Mouse (Mus musculus): Measurements from ENCODE around the gene Spns1. TPM values are rescaled to one million over a fixed set of nuclear protein-coding genes. Genes with fewer than 3 reads are reported as not detected.

Spns1 gene
- polyA plus RNA-seq, 1 experiment from 2014 or later: 77.9 TPM

DNA sequence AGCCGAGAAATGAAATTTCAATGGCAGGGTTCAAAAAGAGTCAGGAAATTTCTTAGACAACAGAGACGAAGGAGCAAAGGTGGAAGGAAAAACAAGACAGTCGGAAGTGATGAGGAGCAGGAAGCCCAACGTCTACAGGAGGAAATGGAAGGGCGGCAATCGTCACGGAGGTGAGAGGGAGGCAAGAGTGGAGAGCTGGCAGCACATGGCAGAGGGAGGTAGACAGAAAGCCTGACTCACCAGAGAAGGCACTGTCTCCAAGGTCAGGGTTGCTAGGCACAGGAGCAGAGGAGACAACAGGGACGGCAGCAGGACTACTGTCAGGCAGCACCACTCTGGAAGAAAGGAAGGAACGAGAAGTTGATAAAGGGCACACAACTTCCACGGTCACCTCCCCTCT, 9.6 kb downstream of the Spns1 start:
- WGBS: 95% methylated on average over 10 of the region's 10 CpGs
- H3K36me3 ChIP-seq: peaks cover 62% of the 10 kb centered on the region
- no peak for ATAC-seq

DNA sequence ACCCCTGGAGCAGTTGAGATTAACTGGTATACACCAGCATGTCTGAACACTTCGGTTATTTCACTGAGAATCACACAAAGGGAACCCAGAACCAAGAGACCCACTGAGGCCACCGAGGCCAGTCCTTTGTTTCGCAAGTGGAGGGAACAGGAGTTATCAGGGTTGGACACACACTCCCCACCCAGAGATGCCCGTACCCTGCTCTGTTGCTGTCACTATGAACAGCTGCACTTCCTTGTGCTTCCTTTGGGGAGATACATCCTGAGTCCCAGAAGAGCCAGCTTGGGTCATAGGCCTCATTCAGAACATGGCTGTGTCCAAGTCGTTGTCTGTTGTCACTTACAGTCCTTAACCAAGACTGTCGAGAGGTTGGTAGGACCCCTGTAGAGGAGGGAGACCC, 14.2 kb downstream of the Spns1 start:
- no peak overlapping the region for H3K9ac ChIP-seq (replicated peaks)
- peaks cover 17% of the 10 kb centered on the region for H3K36me3 ChIP-seq
- no peak overlapping the region for H3K4me3 ChIP-seq (replicated peaks)
- H3K4me1 ChIP-seq (replicated peaks): no peaks in the 10 kb centered on the region
- no peak overlapping the region for H3K4me2 ChIP-seq (replicated peaks)
- H3K9me3 ChIP-seq: no peaks in the 10 kb centered on the region
- no peaks in the 10 kb centered on the region for H3K27me3 ChIP-seq
- H3K27ac ChIP-seq: no peak overlapping the region
- ATAC-seq: no peak
- WGBS: 86% methylated on average over 6 of the region's 6 CpGs

More for the DNA sequence above, 9.6 kb downstream of the Spns1 start:
- H3K4me2 ChIP-seq (replicated peaks): no peak overlapping the region
- H3K27ac ChIP-seq: no peak overlapping the region
- H3K4me1 ChIP-seq (replicated peaks): no peaks in the 10 kb centered on the region
- H3K27me3 ChIP-seq: no peaks in the 10 kb centered on the region
- no peak overlapping the region for H3K4me3 ChIP-seq (replicated peaks)
- H3K9ac ChIP-seq (replicated peaks): no peak overlapping the region
- no peaks in the 10 kb centered on the region for H3K9me3 ChIP-seq

DNA sequence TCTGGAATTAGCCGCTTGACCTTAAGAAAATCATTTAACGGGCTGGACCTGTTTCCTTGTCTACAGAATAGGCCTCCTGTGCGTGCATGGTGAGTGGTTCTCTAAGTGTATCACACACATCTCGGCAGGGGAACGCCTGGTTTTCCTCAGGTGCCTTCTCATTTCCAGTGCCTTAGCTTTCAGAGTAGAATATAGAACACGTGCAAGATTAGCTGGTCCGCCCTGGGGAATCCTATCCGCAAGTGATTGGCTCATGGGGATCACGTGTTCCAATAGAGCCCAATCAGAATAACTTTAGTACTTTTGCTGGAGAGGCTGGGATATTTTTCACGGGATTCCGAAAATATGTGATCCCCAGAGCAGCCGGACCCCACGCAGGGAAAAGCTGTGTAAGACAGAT, 18.2 kb downstream of the Spns1 start:
- no peak overlapping the region for H3K27ac ChIP-seq
- peaks cover 13% of the 10 kb centered on the region for H3K4me1 ChIP-seq (replicated peaks)
- no peak overlapping the region for H3K9ac ChIP-seq (replicated peaks)
- no peaks in the 10 kb centered on the region for H3K9me3 ChIP-seq
- no peaks in the 10 kb centered on the region for H3K27me3 ChIP-seq
- WGBS: 77% methylated on average over 13 of the region's 13 CpGs
- ATAC-seq: no peak
- H3K36me3 ChIP-seq: peaks cover 4% of the 10 kb centered on the region; the same call in 1 of the 2 replicates
- no peak overlapping the region for H3K4me3 ChIP-seq (replicated peaks)
- no peak overlapping the region for H3K4me2 ChIP-seq (replicated peaks)

DNA sequence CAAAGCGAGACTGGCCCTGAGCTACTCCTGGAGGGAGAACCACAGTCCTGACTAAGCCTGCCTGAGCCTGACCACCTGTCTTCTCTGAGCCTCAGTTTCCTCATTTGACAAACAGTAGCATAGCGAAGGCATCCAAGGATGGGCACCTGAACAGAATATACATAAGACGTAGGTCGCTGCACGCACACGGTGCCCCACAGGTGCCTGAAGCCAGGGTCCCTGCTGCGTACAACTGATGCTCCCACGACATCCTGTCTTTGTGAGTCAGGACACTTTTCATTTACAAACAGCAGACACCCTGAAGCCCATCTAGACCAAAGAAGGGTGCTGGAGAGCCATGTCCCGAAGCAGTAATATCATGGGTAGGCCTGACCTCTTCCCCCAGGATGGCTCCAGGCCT, 18.8 kb downstream of the Spns1 start:
- Histone ChIP-seq H3K4me2 (replicated peaks) (no peak overlapping the region), H3K36me3 (no peaks in the 10 kb centered on the region), H3K27ac (no peak overlapping the region), H3K4me1 (replicated peaks) (peaks cover 13% of the 10 kb centered on the region), H3K4me3 (replicated peaks) (no peak overlapping the region), H3K9ac (replicated peaks) (no peak overlapping the region), H3K9me3 (no peaks in the 10 kb centered on the region), H3K27me3 (no peaks in the 10 kb centered on the region)
- WGBS: 95% methylated on average over 9 of the region's 9 CpGs
- no peak for ATAC-seq

DNA sequence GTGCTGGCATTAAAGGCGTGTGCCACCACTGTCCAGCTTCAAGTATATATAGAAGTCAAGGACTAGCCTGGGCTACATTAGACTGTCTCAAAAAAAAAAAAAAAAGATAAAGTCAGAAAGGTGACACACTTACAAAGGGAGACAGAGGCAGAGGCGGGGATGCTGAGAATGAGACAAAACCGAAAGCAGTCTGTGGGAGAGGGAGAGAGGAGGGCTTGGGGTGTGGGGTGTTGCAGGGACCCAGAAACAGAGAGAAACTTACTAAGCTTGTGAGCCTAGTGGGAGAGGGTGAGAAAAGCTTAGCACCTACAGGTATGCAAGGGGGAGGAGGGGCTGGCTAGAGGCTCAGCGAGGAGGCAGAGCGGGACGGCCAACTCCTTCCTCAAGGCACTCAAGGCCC, 19.4 kb downstream of the Spns1 start:
- ATAC-seq: no peak
- WGBS: 89% methylated on average over 6 of the region's 6 CpGs
- no peak overlapping the region for H3K4me3 ChIP-seq (replicated peaks)

DNA sequence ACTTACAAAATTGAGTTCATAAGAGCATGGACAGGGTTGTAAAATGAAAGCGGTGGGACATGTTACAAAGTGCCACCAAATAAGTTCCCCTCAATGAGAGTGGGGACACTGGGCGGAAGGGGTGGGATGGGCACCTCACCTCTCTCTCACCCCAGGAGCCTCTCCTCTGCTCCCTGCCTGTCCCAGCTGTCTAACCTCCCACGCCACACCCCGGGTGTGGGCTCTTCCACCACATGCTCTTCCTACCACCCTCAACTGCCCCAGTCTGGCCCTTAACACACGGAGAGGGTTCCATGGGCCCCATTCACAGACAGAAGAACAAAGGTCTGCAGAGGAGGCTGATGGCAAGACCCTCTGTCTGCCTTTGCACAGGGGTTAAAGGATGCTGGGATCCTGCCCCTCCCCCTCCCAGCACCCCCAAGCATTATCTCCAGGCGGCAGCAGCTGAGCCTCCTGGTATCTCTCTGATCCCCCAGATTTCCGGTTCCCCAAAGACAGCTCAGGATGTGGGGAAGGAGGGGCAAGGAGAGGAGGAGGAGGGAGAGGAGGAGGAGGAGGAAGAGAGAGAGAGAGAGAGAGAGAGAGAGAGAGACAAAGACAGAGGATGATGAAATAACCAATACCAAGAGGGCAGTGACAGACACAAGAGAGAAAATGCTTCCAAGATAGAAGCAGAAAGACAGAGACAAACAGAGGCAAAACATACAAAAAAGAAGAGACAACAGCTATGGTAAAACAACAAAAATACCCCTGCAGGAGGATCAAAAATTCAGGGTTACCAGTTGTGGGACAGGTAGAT, 20.3 kb downstream of the Spns1 start:
- Histone ChIP-seq H3K36me3 (no peaks in the 10 kb centered on the region), H3K9ac (replicated peaks) (no peak overlapping the region), H3K27me3 (no peaks in the 10 kb centered on the region), H3K4me3 (replicated peaks) (no peak overlapping the region), H3K27ac (no peak overlapping the region), H3K4me2 (replicated peaks) (no peak overlapping the region), H3K9me3 (no peaks in the 10 kb centered on the region), H3K4me1 (replicated peaks) (peaks cover 13% of the 10 kb centered on the region)
- 45% methylated on average over 7 of the region's 7 CpGs for WGBS
- ATAC-seq: no peak

More for the DNA sequence above, 19.4 kb downstream of the Spns1 start:
- no peak overlapping the region for H3K9ac ChIP-seq (replicated peaks)
- H3K4me1 ChIP-seq (replicated peaks): peaks cover 13% of the 10 kb centered on the region
- no peaks in the 10 kb centered on the region for H3K9me3 ChIP-seq
- no peaks in the 10 kb centered on the region for H3K27me3 ChIP-seq
- H3K27ac ChIP-seq: no peak overlapping the region
- H3K4me2 ChIP-seq (replicated peaks): no peak overlapping the region
- H3K36me3 ChIP-seq: no peaks in the 10 kb centered on the region

DNA sequence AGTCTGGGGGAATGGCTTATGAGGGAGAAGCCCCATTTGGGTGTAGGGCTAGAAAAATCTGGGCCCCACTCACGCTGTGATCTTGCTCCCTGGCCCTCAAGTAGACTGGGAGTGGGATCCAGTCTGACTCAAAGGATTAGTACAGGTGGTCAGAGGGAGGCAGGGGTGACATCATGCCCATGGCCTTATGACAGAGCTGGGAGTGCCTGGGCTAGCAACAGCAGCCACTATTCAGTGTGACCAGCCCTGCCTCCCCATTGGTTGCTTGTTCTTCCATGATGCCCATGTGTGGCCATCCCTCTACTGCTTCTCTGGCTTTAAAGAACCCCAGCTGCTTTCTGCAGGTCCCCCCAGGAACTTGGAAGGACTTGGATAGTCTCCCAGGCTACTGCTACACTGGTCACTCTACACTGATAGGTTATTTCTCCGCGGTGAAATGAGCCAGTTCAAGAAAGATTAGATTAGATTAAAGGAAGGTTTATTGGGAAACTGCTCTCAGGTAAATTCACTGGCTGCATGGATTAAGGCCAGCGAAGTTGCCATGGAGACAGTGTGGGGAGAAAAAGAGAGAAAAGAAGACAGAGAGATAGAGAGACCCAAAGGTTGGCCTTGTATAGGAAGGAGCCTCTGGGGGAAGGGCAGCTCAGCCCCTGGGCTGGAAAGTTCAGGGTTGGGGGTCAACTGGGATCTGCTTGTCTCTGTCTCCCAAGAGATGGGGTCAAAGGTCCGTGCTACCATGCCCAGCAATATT, 21.2 kb downstream of the Spns1 start:
- Histone ChIP-seq H3K4me1 (replicated peaks) (peaks cover 17% of the 10 kb centered on the region), H3K9me3 (no peaks in the 10 kb centered on the region), H3K4me3 (replicated peaks) (no peak overlapping the region), H3K9ac (replicated peaks) (no peak overlapping the region), H3K27me3 (no peaks in the 10 kb centered on the region), H3K4me2 (replicated peaks) (no peak overlapping the region), H3K36me3 (no peaks in the 10 kb centered on the region), H3K27ac (no peak overlapping the region)
- ATAC-seq: no peak
- 43% methylated on average over 5 of the region's 5 CpGs for WGBS

DNA sequence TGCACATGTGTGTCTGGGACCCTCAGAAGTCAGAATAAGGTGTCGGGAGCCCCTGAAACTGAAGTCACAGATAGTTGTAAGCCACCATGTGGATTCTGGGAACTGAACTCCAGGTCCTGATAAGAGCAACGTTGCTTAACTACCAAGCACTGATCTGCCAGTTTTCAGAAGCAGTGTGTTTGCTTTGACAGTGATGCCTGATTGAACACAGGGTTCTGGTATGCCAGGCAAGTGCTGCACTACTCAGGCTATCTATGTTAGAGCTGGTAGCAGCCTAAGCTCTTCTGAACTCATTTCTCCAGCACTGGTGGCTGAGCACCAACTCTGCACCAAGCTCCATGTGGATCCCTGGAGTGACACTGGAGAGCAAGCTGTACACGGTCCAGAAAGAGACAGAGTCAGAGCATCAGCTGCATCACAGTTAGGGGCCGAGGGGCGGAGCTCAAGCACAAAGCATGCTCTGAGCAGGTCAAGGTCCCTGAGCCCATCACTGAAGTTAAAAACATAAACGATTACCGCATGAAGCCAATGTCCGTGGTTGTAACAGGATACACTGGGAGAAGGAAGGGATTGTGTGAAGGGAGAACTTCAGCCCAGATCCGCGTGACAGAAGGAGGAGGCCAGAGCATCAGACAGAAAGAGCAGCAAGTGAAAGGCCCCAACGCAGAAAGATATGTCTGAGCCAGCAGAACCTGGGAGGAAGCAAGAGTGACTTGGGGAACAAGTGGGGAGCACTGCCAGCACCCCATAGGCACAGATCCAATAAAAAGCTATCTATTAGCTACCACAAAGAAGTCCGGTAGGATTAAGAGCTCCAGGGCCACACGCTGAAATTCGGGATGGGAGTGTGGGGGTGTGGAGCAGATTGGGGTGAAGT, 22.3 kb downstream of the Spns1 start:
- Histone ChIP-seq H3K36me3 (no peaks in the 10 kb centered on the region), H3K9ac (replicated peaks) (no peak overlapping the region), H3K27me3 (no peaks in the 10 kb centered on the region), H3K4me2 (replicated peaks) (no peak overlapping the region), H3K27ac (no peak overlapping the region), H3K4me1 (replicated peaks) (peaks cover 17% of the 10 kb centered on the region), H3K9me3 (no peaks in the 10 kb centered on the region), H3K4me3 (replicated peaks) (no peak overlapping the region)
- WGBS: 50% methylated on average over 14 of the region's 14 CpGs
- ATAC-seq: no peak

DNA sequence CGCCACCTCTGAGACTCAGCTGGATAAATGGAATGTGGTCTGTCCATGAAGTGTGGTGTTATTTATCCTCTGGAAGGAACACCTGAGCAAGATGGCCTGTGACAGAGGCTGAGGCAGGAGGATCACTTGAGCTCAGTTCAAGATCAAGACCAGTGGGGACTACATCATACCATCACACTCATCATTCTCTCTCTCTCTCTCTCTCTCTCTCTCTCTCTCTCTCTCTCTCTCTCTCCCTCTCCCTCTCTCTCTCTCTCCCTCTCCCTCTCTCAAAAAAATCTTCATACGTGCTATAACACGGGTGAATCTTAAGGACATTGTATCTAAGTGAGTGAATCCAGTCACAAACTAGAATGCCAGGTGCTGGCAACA, 23.3 kb downstream of the Spns1 start:
- H3K4me3 ChIP-seq (replicated peaks): no peak overlapping the region
- H3K4me1 ChIP-seq (replicated peaks): peaks cover 17% of the 10 kb centered on the region
- H3K36me3 ChIP-seq: no peaks in the 10 kb centered on the region
- no peaks in the 10 kb centered on the region for H3K27me3 ChIP-seq
- H3K9me3 ChIP-seq: no peaks in the 10 kb centered on the region
- H3K9ac ChIP-seq (replicated peaks): no peak overlapping the region
- H3K27ac ChIP-seq: no peak overlapping the region
- WGBS: 86% methylated on average over 3 of the region's 3 CpGs
- no peak for ATAC-seq
- no peak overlapping the region for H3K4me2 ChIP-seq (replicated peaks)

DNA sequence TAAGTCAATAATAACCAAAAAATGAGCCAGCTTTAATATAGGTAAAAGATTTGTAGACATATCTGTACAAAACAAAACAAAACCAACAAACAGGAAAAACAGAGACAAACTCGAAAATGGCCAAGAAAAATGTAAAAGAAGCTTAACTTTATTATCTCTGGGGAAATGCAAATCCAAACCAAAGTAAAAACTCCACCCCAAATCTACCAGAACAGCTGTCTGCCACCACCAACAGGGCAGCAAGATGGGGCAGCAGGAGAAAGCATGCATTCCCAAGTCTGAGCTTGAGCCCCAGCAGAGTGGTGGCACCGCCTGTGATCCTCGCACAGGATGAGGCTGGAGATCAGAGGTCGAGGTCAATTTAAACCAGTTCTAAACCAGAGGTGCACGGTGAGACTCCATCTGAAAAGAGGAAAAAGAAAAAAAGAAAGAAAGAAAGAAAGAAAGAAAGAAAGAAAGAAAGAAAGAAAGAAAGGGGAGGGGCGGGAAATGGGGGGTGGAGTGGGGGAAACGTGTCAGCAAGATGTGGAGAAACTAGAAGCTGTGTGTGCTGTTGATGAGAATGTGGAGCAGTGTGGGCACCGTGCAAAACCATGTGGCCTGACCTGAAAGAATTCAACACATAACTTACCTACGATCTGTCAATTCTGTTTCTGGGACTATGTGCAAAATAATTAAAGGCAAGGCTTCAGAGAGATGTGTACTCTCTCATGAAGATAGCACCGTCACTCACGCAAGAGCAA, 23.8 kb downstream of the Spns1 start:
- 64% methylated on average over 11 of the region's 11 CpGs for WGBS
- no peak overlapping the region for H3K4me3 ChIP-seq (replicated peaks)
- no peaks in the 10 kb centered on the region for H3K36me3 ChIP-seq
- H3K4me2 ChIP-seq (replicated peaks): no peak overlapping the region
- no peaks in the 10 kb centered on the region for H3K9me3 ChIP-seq
- H3K4me1 ChIP-seq (replicated peaks): peaks cover 17% of the 10 kb centered on the region
- H3K27ac ChIP-seq: no peak overlapping the region
- H3K9ac ChIP-seq (replicated peaks): no peak overlapping the region
- H3K27me3 ChIP-seq: no peaks in the 10 kb centered on the region
- no peak for ATAC-seq

DNA sequence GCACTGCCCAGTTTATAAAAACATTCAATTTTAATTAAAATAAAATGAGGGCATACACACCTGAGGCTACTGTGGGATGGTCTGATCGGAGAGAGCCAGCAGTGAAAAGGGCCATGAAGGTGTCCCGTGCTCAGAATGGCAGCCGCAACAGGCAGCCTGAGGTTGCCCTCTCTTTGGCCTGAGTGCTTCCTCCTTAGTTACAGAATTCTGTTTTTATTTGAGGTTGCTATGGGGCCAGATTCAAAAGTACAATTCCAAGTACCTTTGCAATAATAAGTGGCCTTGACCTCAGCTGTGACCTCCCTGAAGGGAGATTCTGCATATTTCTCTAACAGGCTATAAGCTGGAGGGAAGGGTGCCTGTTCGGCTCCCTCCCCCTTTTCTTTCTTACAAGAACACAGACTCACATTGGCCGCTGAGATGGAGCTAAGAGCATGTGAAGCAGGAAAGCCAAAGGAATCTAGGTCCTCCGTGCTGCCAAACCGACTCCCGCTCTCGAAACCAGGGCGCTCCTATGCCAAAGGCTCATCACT, 25.8 kb downstream of the Spns1 start:
- H3K9ac ChIP-seq (replicated peaks): no peak overlapping the region; the same call in 1 of the 2 replicates
- H3K27ac ChIP-seq: peak overlapping the region; percentile 46
- H3K4me3 ChIP-seq (replicated peaks): no peak overlapping the region
- peaks cover 14% of the 10 kb centered on the region for H3K4me1 ChIP-seq (replicated peaks)
- 42% methylated on average over 10 of the region's 10 CpGs for WGBS
- peak; percentile 40; the same call in 1 of the 2 replicates for ATAC-seq
- peak overlapping the region; percentile 42 for H3K4me2 ChIP-seq (replicated peaks)
- no peaks in the 10 kb centered on the region for H3K27me3 ChIP-seq
- H3K9me3 ChIP-seq: no peaks in the 10 kb centered on the region
- H3K36me3 ChIP-seq: no peaks in the 10 kb centered on the region

Data from midbrain, embryonic 13.5 days (tissue).